Mouse (Mus musculus) CH12.LX (cell line): ENCODE results near the gene 3300002I08Rik.

Source experiments
- BHLHE40 ChIP-seq: IDR thresholded peaks from 2 replicates; pipeline ENCODE4 v1.6.1; 2011; ENCODE audit warnings: mild to moderate bottlenecking, low read depth, low read length, improper control_type of control experiment
- CTCF ChIP-seq, 2 experiments: IDR thresholded peaks in 1 of 2; conservative IDR thresholded peaks in 1 of 2; 2 replicates each; pipeline ENCODE4 v1.5.1; 2011 to 2012; ENCODE audit warnings: low read depth in 2 of 2, low read length in 2 of 2, improper control_type of control experiment in 1 of 2, inconsistent platforms in 1 of 2, mild to moderate bottlenecking in 1 of 2, moderate library complexity in 1 of 2
- E2F4 ChIP-seq: IDR thresholded peaks from 2 replicates; pipeline ENCODE4 v1.6.1; 2011; ENCODE audit warnings: low read depth, low read length, improper control_type of control experiment; ENCODE audit not compliant: insufficient replicate concordance
- EP300 ChIP-seq: IDR thresholded peaks from 2 replicates; pipeline ENCODE4 v1.6.1; 2011; ENCODE audit warnings: low read length, improper control_type of control experiment
- MAFK ChIP-seq: IDR thresholded peaks from 2 replicates; pipeline ENCODE4 v1.6.1; 2011; ENCODE audit warnings: low read length, improper control_type of control experiment; ENCODE audit not compliant: insufficient replicate concordance
- UBTF ChIP-seq: IDR thresholded peaks from 2 replicates; pipeline ENCODE4 v1.6.1; 2012; ENCODE audit warnings: low read depth, mild to moderate bottlenecking, inconsistent platforms, low read length, improper control_type of control experiment, moderate library complexity

- TF ChIP-seq CTCF (conservative IDR thresholded peaks at IDR 0.05 in 1 of 2, IDR thresholded peaks at IDR 0.05 in 1 of 2; ENCODE audit: low read depth in 2 of 2, low read length in 2 of 2), result no peak
- no peak for TF ChIP-seq E2F4
- no peak for TF ChIP-seq BHLHE40
- TF ChIP-seq EP300, result no peak
- no peak for TF ChIP-seq UBTF
- no peak for TF ChIP-seq MAFK
Measured at GRCm38 (mm10) chr2:150362878-150363229, 289 bp upstream of the 3300002I08Rik start.
